Mouse (Mus musculus): ENCODE results near the gene Oit3.

- TF ChIP-seq CHD2 (IDR thresholded peaks at IDR 0.05; ENCODE audit: low read depth, low read length) (no peak), ZC3H11A (IDR thresholded peaks at IDR 0.05; ENCODE audit: borderline replicate concordance, low read depth, low read length) (no peak), HCFC1 (IDR thresholded peaks at IDR 0.05; ENCODE audit: borderline replicate concordance, insufficient read depth, low read length) (no peak), ZNF384 (IDR thresholded peaks at IDR 0.05; ENCODE audit: low read depth, low read length) (no peak)
These were observed 1.4 kb downstream of the Oit3 start for GRCm38 (mm10) chr10:59440177-59440576.
